Mouse (Mus musculus) heart, postnatal 0 days (tissue): ENCODE measurements around the gene Mfsd4b4. TPM values are rescaled to one million over a fixed set of nuclear protein-coding genes. Genes with fewer than 3 reads are reported as not detected.

Source experiments
- ATAC-seq: fragments of 200-750 bp; cut with Nextera tagmentation; 2 replicates; pipeline ENCODE4 v1.8.0; 2017; ENCODE audit warnings: low read depth, moderate number of reproducible peaks, moderate library complexity; ENCODE audit not compliant: insufficient read depth
- DNase-seq: peaks from one replicate; pipeline ENCODE4 v3.0.0-alpha.2; 2016; ENCODE audit warnings: low spot score
- H3K27ac ChIP-seq: fragments of 300-500 bp; sonication (generic); 2 replicates; pipeline ENCODE4 v1.5.1; 2014; ENCODE audit warnings: low read depth, mild to moderate bottlenecking
- H3K27me3 ChIP-seq: fragments of 300-500 bp; sonication (generic); 2 replicates; pipeline ENCODE4 v1.6.1; 2014; ENCODE audit warnings: low read length, mixed read lengths; ENCODE audit not compliant: control insufficient read depth, insufficient read depth
- H3K36me3 ChIP-seq: fragments of 300-500 bp; sonication (generic); replicated peaks from 2 replicates; pipeline ENCODE4 v1.6.1; 2014; ENCODE audit warnings: low read length, mixed read lengths; ENCODE audit not compliant: control insufficient read depth, insufficient read depth
- H3K4me1 ChIP-seq: fragments of 300-500 bp; sonication (generic); 2 replicates; pipeline ENCODE4 v1.6.1; 2014; ENCODE audit warnings: antibody characterized with exemption; ENCODE audit not compliant: control insufficient read depth, insufficient read depth
- H3K4me2 ChIP-seq: fragments of 300-500 bp; sonication (generic); 2 replicates; pipeline ENCODE4 v1.6.1; 2014; ENCODE audit warnings: low read depth, mild to moderate bottlenecking, low read length, moderate library complexity
- H3K4me3 ChIP-seq: fragments of 300-500 bp; sonication (generic); 2 replicates; pipeline ENCODE4 v1.5.1; 2014; ENCODE audit warnings: low read depth, low read length
- H3K9ac ChIP-seq: fragments of 300-500 bp; sonication (generic); replicated peaks from 2 replicates; pipeline ENCODE4 v1.6.1; 2014; ENCODE audit warnings: low read depth, low read length, mixed read lengths
- H3K9me3 ChIP-seq: fragments of 300-500 bp; sonication (generic); replicated peaks from 2 replicates; pipeline ENCODE4 v1.6.1; 2016; ENCODE audit warnings: low read length; ENCODE audit not compliant: control insufficient read depth
- CTCF ChIP-seq: IDR thresholded peaks from 2 replicates; pipeline ENCODE4 v1.5.1; 2016; ENCODE audit warnings: antibody characterized with exemption, control low read depth, low read depth
- EP300 ChIP-seq: IDR thresholded peaks from 2 replicates; pipeline ENCODE4 v1.6.1; 2016; ENCODE audit warnings: antibody characterized with exemption, low read depth
- WGBS: fragments of 180-500 bp; shearing (Covaris S2); extraction: QIAGEN DNeasy Blood & Tissue Kit; methylation state at CpG from one replicate; pipeline ENCODE4 v1.1.7; 2014; 5-methylcytosine and 5-hydroxymethylcytosine counted together
- polyA plus RNA-seq: library from polyadenylated mRNA; unstranded; fragments of >200 nt; fragmentation: Nextera tagmentation; extraction: Ambion mirVana; gene quantifications from 2 replicates; pipeline ENCODE4 v1.2.1, GENCODE M21; 2015
- total RNA-seq: library from RNA; depleted of rRNA; stranded (reverse); fragments of >200 nt; gene quantifications from 2 replicates; pipeline ENCODE4 v1.2.3, GENCODE M21; 2014; ENCODE audit warnings: low replicate concordance; rRNA removed

Mfsd4b4 gene
- total and polyA plus RNA-seq, 2 experiments from 2014 or later, result 2.8 to 3.0 TPM

- H3K36me3 ChIP-seq, result peaks cover 12% of the 10 kb centered on the region; the same call in 1 of the 2 replicates
- no peak overlapping the region for H3K27ac ChIP-seq
- H3K4me2 ChIP-seq, result no peak overlapping the region
- DNase-seq (no peak), ATAC-seq (no peak)
- no peak overlapping the region for H3K9ac ChIP-seq
- no peaks in the 10 kb centered on the region for H3K27me3 ChIP-seq
- no peaks in the 10 kb centered on the region for H3K4me1 ChIP-seq
- H3K9me3 ChIP-seq, result no peaks in the 10 kb centered on the region
- H3K4me3 ChIP-seq, result no peak overlapping the region
- WGBS, result 50% methylated on average over 3 of the region's 3 CpGs
- TF ChIP-seq EP300 (no peak), CTCF (no peak)
Measured at GRCm38 (mm10) chr10:39888621-39889020, 10.4 kb downstream of the Mfsd4b4 start.

GRCm38 (mm10) chr10:39865509-39865908 lies 33.5 kb downstream of the Mfsd4b4 start:
- ATAC-seq (no peak), DNase-seq (no peak)
- no peaks in the 10 kb centered on the region for H3K9me3 ChIP-seq
- H3K4me1 ChIP-seq, result no peaks in the 10 kb centered on the region
- H3K4me3 ChIP-seq, result no peak overlapping the region
- H3K36me3 ChIP-seq, result peaks cover 53% of the 10 kb centered on the region
- TF ChIP-seq CTCF, result no peak
- no peak for TF ChIP-seq EP300
- H3K4me2 ChIP-seq, result no peak overlapping the region
- no peaks in the 10 kb centered on the region for H3K27me3 ChIP-seq
- no peak overlapping the region for H3K27ac ChIP-seq
- H3K9ac ChIP-seq, result no peak overlapping the region
- WGBS, result 54% methylated on average over 2 of the region's 2 CpGs

GRCm38 (mm10) chr10:39842621-39843020 lies 56.4 kb downstream of the Mfsd4b4 start:
- 76% methylated on average over 1 of the region's 1 CpGs for WGBS
- no peaks in the 10 kb centered on the region for H3K4me1 ChIP-seq
- H3K9me3 ChIP-seq, result no peaks in the 10 kb centered on the region
- H3K9ac ChIP-seq, result no peak overlapping the region
- no peak overlapping the region for H3K27ac ChIP-seq
- TF ChIP-seq CTCF (no peak), EP300 (no peak)
- no peak overlapping the region for H3K4me3 ChIP-seq
- no peaks in the 10 kb centered on the region for H3K27me3 ChIP-seq
- ATAC-seq (no peak), DNase-seq (no peak)
- peaks cover 58% of the 10 kb centered on the region for H3K36me3 ChIP-seq
- H3K4me2 ChIP-seq, result no peak overlapping the region

Other genes starting within 250 kb of the Mfsd4b4 start
- gene Rev3l, start 167.1 kb downstream of the Mfsd4b4 start, total RNA-seq, result 16.7 and 34.7 TPM in 2 replicates
- gene Rev3l, start 167.1 kb downstream of the Mfsd4b4 start, polyA plus RNA-seq, result 5.4 and 5.5 TPM in 2 replicates
- gene Mfsd4b2, start 27.7 kb upstream of the Mfsd4b4 start, total RNA-seq, result not detected in 2 replicates
- not detected in 2 replicates for gene Mfsd4b2, start 27.7 kb upstream of the Mfsd4b4 start, polyA plus RNA-seq
- 1.1 and 4.3 TPM in 2 replicates for gene Mfsd4b3, start 60.9 kb upstream of the Mfsd4b4 start, total RNA-seq
- gene Mfsd4b3, start 60.9 kb upstream of the Mfsd4b4 start, polyA plus RNA-seq, result 1.5 and 2.2 TPM in 2 replicates
- gene Mfsd4b5, start 87.4 kb upstream of the Mfsd4b4 start, total RNA-seq, result not detected in 2 replicates
- 0.14 TPM in 1 of 2 replicates, not detected in the other for gene Mfsd4b5, start 87.4 kb upstream of the Mfsd4b4 start, polyA plus RNA-seq
- 0.97 and 3.8 TPM in 2 replicates for gene Mfsd4b1, start 126.0 kb upstream of the Mfsd4b4 start, total RNA-seq
- 2.3 and 2.4 TPM in 2 replicates for gene Mfsd4b1, start 126.0 kb upstream of the Mfsd4b4 start, polyA plus RNA-seq
- gene Slc16a10, start 243.0 kb upstream of the Mfsd4b4 start, total RNA-seq, result 14.2 and 15.6 TPM in 2 replicates
- 11.6 and 12.4 TPM in 2 replicates for gene Slc16a10, start 243.0 kb upstream of the Mfsd4b4 start, polyA plus RNA-seq